Comparison of ENCODE assay signal across 8 mouse cellular contexts in genomic region chr5:144753041-144753440, GRCm38 (mm10). TPM values are rescaled to one million over a fixed set of nuclear protein-coding genes. Genes with fewer than 3 reads are reported as not detected.
DNase-seq lines count a peak whose midpoint lies in the region; ATAC-seq and TF ChIP-seq lines count a peak whose summit lies in the region.

No protein-coding gene starts in this region.

- H3K4me1 ChIP-seq in bone marrow, adult 2 months (ENCODE audit: control insufficient read depth, insufficient read depth, low read length): no peaks in the 10 kb centered on the region
- H3K4me1 ChIP-seq in midbrain, embryonic 14.5 days (ENCODE audit: control insufficient read depth, insufficient read depth, low read length): peaks cover 7% of the 10 kb centered on the region; the same call in 1 of the 2 replicates

- H3K9me3 ChIP-seq in midbrain, embryonic 14.5 days (ENCODE audit: control insufficient read depth, low read length): no peaks in the 10 kb centered on the region

- no peak overlapping the region for H3K4me2 ChIP-seq in midbrain, embryonic 14.5 days (ENCODE audit: low read length)

- intact Hi-C loops in gastrocnemius, postnatal 14 days (cut with DNase I; ENCODE audit: low total_unique reads): no loop called here

- 0 out of 2 replicates have a peak, but pooled peaks have one; percentile 13 for TF ChIP-seq CTCF in bone marrow, adult 2 months (IDR thresholded peaks at IDR 0.05; ENCODE audit: control insufficient read depth, insufficient read depth, low read length)

- peaks cover 46% of the 10 kb centered on the region for H3K36me3 ChIP-seq in midbrain, embryonic 14.5 days (ENCODE audit: control insufficient read depth, insufficient read depth, low read length)

- H3K27ac ChIP-seq in bone marrow, adult 2 months (ENCODE audit: control insufficient read depth, insufficient read depth, low read depth, low read length, poor library complexity): no peak overlapping the region
- H3K27ac ChIP-seq in midbrain, embryonic 14.5 days (replicated peaks; ENCODE audit: low read depth, low read length): no peak overlapping the region

- no peak overlapping the region for H3K4me3 ChIP-seq in bone marrow, adult 2 months (replicated peaks; ENCODE audit: control insufficient read depth, low read depth, low read length)
- H3K4me3 ChIP-seq in midbrain, embryonic 14.5 days (replicated peaks; ENCODE audit: low read depth, low read length): no peak overlapping the region

- peak; percentile 17 for DNase-seq in gastrocnemius, adult 18-20 months (ENCODE audit: low spot score)
- DNase-seq in gastrocnemius, postnatal 14 days: no peak
- DNase-seq in 416B (ENCODE audit: low read depth): peak; percentile 83
- peak; percentile 61 to 75 for DNase-seq in frontal cortex, postnatal 14 days (ENCODE audit: low spot score in 2 of 2)
- peak; percentile 56 to 60 for DNase-seq in layer of hippocampus, postnatal 10 days (ENCODE audit: low spot score in 2 of 2)
- peak; percentile 75 for DNase-seq in midbrain, embryonic 14.5 days

- TF ChIP-seq POLR2A in bone marrow, adult 2 months (IDR thresholded peaks at IDR 0.05; ENCODE audit: borderline replicate concordance, control insufficient read depth, low read depth, low read length): no peak

- no peak for ATAC-seq in midbrain, embryonic 14.5 days (ENCODE audit: low FRiP score, low TSS enrichment)
- ATAC-seq in erythroblast, adult 5-6 weeks (replicated peaks; ENCODE audit: low FRiP score, poor library complexity, severe bottlenecking): no peak

- no peaks in the 10 kb centered on the region for H3K27me3 ChIP-seq in midbrain, embryonic 14.5 days (ENCODE audit: control insufficient read depth, insufficient read depth, low read length)

- WGBS in bone marrow, adult 2 months: 45% methylated on average over 7 of the region's 7 CpGs
- 67% methylated on average over 7 of the region's 7 CpGs for WGBS in midbrain, embryonic 14.5 days

- H3K9ac ChIP-seq in midbrain, embryonic 14.5 days (replicated peaks; ENCODE audit: low read length): no peak overlapping the region

RNA-seq across cellular contexts. Expression of gene Tmem130, which starts 8.6 kb away (rescaled TPM):
- total RNA-seq in gastrocnemius, adult 18-20 months (2021): not detected
- total RNA-seq in gastrocnemius, postnatal 14 days (2021): not detected
- polyA plus RNA-seq in bone marrow, adult 2 months (2011; ENCODE audit: insufficient read depth, insufficient read length, low replicate concordance, missing spikeins): not detected in 2 replicates
- total RNA-seq in layer of hippocampus, postnatal 10 days (2021): 100 to 1,000 TPM; 168 to 176 TPM
- polyA plus RNA-seq in midbrain, embryonic 14.5 days (2014; fragmentation: Nextera tagmentation; extraction: Ambion mirVana): 263 and 270 TPM in 2 replicates
- not detected in 2 replicates for total RNA-seq in erythroblast, adult 5-6 weeks (2015; ENCODE audit: low replicate concordance)
- total RNA-seq in erythroblast, adult 5-6 weeks (2017; ENCODE audit: low replicate concordance): not detected in 2 replicates

RNA-seq across cellular contexts. Expression of gene Trrap, which starts 14.5 kb away (rescaled TPM):
- 10 to 100 TPM; 25.2 to 25.4 TPM for total RNA-seq in gastrocnemius, adult 18-20 months (2021)
- 10 to 100 TPM; 30.6 to 33.9 TPM for total RNA-seq in gastrocnemius, postnatal 14 days (2021)
- polyA plus RNA-seq in bone marrow, adult 2 months (2011; ENCODE audit: insufficient read depth, insufficient read length, low replicate concordance, missing spikeins): 18.4 and 39.9 TPM in 2 replicates
- total RNA-seq in layer of hippocampus, postnatal 10 days (2021): 100 to 1,000 TPM; 149 to 169 TPM
- 81.7 and 109 TPM in 2 replicates for polyA plus RNA-seq in midbrain, embryonic 14.5 days (2014; fragmentation: Nextera tagmentation; extraction: Ambion mirVana)
- 17.7 and 33.9 TPM in 2 replicates for total RNA-seq in erythroblast, adult 5-6 weeks (2015; ENCODE audit: low replicate concordance)
- 14.5 and 16.5 TPM in 2 replicates for total RNA-seq in erythroblast, adult 5-6 weeks (2017; ENCODE audit: low replicate concordance)

Comparison
In these comparisons a context has a peak if more than half of its experiments do, and no peak if none do; other contexts are left out.
1. RNA of gene Tmem130, which starts 8.6 kb away (total RNA-seq): 168 to 176 TPM in layer of hippocampus, postnatal 10 days; not detected in gastrocnemius, postnatal 14 days, not detected in gastrocnemius, adult 18-20 months and not detected in erythroblast, adult 5-6 weeks; every median in the first group is over 100 times any median in the second.
2. RNA of gene Trrap, which starts 14.5 kb away (total RNA-seq): 149 to 169 TPM in layer of hippocampus, postnatal 10 days; 30.6 to 33.9 TPM in gastrocnemius, postnatal 14 days, 25.2 to 25.4 TPM in gastrocnemius, adult 18-20 months and 14.5 to 33.9 TPM in erythroblast, adult 5-6 weeks; every median in the first group is over 4 times any median in the second.